Mouse (Mus musculus) adrenal gland, postnatal 36 days (tissue): ENCODE measurements around the gene Hmmr. TPM values are rescaled to one million over a fixed set of nuclear protein-coding genes. Genes with fewer than 3 reads are reported as not detected.

Experiments
- DNase-seq, 2 experiments: peaks; one replicate each; pipeline ENCODE4 v3.0.0; 2021; ENCODE audit warnings: mixed read lengths in 1 of 2
- total RNA-seq, 2 experiments: library from RNA; stranded (reverse); gene quantifications; 2 replicates each; pipeline ENCODE4 v1.2.3; 2021

Hmmr gene
- total RNA-seq, 2 experiments from 2014 or later, result 2.4 to 2.5 TPM

DNA sequence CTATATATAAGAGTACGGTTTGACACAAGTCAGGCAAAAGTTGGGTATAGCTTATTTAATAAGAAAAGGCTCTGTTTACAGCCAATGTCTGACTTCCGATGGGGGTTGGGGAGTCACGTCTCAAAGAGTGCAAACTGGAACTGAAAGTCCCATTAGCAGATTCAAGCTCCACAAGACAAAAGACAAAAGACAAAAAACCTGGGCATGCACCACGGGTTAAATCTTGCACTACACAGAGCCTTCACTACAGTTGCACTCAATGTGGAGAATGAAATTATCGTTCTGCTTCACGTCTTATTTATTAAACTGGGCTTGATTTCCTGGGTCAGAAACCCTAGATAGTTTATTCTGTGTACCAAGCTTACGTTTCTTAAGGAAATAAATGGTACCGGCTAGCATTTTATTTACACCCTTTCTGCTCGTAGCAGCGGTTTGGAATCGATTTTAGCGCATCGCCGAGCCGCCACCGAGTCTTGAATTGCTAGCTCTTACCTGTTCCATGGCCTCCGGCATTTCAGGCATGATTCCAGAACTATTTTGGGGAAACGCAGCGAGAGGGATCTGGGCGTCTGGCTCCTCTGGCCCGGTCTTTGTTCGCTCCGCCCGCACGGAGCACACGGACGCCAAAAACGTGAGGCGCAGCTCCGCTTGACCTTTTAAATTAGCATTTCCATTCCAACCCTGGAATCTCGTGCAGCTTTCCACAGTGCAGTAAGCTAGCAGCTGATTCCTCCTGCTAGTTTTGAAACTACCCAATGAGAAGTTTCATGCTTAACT lies 38.7 kb downstream of the Hmmr start:
- peak; percentile 72 to 78 for DNase-seq

DNA sequence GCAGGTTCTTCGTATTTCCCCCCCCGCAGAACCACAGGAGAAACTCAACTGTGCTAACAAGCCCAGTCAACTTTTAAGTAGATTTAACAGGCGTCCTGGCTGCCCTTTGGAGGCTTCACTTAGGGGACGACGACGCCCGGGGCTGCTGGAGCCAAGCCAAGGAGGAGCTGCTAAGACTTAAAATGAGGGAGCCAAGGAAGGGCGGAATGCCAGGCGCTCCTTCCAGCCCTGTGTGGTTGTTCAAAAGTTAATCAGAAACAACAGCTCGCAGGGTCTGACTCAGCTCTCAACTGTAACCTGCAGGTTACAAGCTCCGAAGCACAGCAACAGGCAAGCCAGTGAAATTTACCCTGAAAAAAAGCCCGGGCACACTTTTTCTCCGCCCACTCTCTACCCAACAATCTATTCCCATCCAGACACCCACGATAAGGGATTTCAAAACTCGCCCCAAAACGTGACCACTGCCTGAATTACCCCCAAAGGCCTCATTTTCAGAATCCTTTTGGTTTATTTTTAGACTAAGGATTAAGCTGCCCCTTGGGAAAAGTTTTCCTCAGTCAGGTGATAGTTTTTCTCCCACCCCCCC lies 39.8 kb downstream of the Hmmr start:
- peak; percentile 72 to 80 for DNase-seq

DNA sequence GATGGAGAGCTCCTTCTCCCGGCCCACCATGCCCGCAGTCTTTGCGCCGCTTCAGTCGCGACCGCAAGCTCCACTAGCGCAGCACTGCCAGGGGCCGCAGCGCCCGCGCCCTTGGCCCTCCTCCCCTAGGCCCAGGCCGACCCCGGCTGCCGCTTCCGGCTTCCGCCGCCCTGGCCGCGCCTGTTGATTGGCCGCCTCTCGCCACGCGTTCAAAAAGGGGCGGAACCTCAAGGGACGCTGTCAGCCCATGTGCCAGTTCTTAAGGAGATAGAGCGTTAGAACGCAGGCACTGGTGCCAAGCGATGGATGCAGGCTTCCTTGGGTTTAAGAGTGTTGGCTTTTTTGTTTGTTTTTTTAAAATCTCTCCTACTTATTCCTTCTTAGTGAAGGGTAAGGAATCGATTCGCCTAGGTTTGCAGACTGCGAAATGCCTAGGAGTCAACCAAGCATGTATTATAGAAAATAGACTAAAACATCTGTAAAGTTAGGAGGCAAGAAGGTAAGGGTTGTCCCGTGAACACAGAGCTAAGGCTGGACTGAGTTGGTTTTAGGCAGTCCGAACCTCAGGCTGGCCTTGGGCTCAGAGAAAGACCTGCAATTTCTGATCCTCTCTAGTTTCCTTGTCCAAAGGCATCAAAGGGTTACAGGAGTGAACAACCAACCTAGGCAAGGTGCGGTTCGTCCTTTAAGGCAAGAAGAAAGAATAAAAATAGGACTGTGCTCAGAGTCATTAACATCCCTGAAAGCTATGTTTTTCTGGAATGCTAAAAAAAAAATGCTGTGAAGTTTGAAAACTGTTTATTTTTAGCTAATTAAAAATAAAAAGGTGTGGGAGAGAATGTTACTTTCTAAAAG lies 40.5 kb downstream of the Hmmr start:
- peak; percentile 96 to 97 for DNase-seq

DNA sequence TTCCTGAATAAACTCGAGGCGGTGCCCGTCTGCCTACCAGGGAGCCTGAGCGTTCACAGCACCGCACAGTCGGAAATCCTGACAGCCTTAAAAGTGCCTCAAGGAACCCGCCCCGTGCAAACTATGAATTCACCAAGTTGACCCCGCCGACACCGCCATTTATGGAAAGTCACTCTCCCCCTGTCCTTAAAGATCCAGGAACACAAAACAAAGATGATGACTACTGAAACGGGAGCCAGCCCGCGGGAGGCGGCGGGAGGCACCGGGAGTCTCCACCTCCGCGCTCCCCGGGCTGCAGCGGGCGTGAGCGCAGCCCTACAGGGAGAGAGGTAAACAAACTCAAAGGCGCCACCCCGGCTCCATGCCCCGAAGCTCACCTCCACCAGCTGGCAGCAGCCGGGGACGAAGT lies 41.1 kb downstream of the Hmmr start:
- DNase-seq, result no peak

DNA sequence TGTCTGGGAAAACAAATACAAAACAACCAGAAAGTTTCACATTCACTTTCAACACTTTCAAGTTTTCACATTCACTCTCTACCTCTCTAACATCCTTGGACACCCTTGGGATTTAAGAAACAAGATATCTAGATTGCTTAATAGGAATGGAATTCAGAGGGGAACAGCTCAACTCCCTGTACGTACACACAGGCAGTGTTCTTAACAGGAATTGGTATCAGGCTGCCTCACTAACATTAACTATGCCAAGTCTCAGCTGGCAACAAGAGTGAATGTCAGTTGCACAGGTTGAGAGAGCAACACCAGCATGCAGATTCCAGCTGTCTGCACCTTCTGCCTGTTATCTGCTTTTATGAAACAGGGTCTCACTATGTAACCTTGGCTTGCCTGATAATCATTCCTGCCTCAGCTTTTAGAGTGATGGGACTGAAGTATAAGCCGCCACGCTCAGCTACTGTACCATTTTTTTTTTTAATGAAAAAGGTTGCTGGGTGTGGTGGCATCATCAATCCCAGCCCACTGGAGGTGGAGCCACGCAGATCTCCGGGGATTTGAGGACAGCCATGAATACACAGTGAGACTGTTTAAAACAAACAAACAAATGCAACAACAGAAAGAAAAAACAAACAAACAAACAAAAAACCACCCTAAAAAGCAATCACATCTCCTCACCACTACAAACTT lies 42.6 kb downstream of the Hmmr start:
- DNase-seq, result peak; percentile 18 to 21

DNA sequence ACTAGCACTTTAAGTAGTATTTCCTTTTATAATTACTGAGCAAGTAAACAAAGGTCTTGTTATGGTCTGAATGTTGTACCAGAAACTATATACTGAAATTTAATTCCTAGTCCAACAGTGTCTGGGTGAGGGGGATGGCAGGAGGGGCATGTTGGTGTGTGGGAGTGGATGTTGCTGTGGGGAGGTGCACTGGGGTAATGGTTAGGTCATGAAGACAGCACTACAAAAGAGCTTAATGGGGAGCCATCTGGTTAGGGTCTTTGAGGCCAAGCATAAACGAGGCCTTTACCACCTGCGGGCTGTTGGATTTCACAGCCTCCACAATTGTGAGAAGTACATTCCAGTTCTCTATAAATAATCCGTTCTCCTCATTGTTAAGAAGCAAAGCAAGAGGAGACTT lies 49.9 kb downstream of the Hmmr start:
- DNase-seq, result no peak

DNA sequence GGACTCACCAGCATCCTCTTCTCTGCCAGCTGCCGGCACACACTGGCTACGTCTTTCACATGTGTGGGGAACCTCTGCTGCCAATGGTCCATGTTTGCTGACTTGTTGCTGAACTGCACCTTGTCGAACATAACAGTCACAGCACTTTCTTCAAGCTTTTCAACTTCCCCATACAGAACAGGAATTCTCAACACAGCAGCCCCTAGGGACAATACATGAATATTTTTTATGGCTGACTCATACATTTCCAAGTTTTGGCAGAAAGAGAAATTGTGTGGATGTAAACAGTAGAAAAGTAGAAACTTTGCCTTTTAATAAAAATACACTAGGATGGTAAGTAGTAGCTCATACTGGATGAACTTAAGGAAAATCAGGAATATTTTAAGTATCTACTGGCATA lies 50.8 kb downstream of the Hmmr start:
- DNase-seq, result no peak

DNA sequence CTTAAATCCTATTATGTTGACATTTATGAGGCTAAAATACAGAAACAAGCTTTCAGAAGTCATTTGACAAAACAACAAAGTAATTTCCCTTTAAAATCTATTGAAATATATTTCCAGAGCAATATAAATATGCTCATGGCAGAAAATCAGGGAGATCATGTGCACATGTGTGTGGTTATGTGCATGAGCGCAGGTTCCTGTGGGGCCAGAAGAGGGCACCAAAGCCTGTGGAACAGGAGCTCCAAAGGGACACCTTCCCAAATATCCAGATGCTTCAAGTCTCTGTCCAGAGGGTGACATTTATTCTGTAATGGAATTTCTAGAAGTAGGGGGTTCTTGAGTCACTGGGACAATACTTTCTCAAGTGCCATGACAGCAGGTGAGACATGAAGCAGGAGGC lies 56.1 kb downstream of the Hmmr start:
- peak; percentile 31 to 34 for DNase-seq

DNA sequence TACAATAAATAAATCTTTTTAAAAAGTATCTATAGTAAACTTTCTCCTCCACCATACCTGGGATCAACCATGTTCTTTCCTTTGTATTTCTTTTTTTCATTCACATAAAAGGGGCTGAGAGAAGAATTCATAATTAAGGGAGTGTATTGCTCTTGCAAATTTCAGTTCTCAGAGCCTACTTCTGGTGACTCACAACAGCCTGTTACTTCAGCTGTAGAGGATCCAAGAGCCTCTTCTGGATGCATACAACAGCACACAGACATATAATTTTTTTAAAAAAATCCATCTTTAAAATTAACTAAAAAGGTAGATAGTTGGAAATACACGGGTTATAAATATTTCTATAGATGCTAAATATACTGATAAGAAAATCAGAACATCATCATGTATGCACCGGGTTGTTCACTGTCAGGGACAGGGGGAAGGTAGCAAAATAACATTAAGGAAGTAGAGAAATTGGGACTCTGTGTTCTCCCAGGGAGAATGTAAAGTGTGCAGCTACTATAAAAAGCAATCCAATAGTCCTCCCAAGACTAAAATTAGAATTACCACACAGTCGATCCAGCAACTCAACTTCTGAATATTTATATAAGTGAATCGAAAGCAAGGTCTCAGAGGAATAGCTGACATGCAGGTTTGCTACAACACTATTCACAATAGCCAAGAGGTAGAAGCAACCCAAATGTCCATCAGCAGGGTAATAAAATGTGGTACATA lies 58.0 kb downstream of the Hmmr start:
- DNase-seq, result no peak

Other genes with a start within 250 kb of the Hmmr start
- 10 to 100 TPM; 77.8 to 98.7 TPM for gene Mat2b, start 38.2 kb downstream of the Hmmr start, total RNA-seq
- gene Nudcd2, start 245 bp upstream of the Hmmr start, total RNA-seq, result 10 to 100 TPM; 28.7 to 34.3 TPM
- gene Ccng1, start 21.9 kb upstream of the Hmmr start, total RNA-seq, result 10 to 100 TPM; 59.9 to 70.3 TPM